Mouse (Mus musculus) layer of hippocampus, adult 8-10 months (tissue): Measurements from ENCODE around the gene Slc9a9. TPM values are rescaled to one million over a fixed set of nuclear protein-coding genes. Genes with fewer than 3 reads are reported as not detected.
A peak's percentile ranks its signal among the peaks of the same experiment; 100 is the strongest.

Source experiments
- DNase-seq, 2 experiments: peaks; one replicate each; pipeline ENCODE4 v3.0.0; 2022; ENCODE audit warnings: low spot score in 2 of 2
- total RNA-seq, 4 experiments: library from RNA; stranded (reverse); gene quantifications; 2 replicates each; pipeline ENCODE4 v1.2.4; 2022

Gene Slc9a9
- total RNA-seq, 4 experiments from 2014 or later: 15.3 to 22.8 (median 19.3) TPM

DNA sequence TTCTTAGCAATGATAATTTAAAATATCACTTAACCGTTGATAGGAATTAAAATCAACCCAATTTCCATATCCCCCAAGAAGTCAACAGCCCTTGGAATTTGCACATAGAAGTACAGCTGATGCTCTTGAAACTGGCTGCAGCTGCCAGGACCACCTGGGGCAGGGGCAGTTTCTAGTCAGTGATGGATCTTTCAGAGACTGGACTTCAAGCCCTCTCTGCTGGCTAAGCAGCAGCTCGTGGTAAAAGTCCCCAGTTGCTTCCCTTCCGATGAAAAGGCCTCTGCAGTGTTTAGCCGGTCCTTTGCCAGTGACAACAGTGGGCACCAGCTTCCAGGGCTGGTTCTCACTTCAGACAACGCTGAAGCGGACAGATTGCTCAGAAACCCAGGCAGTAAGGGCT, 62.4 kb downstream of the Slc9a9 start:
- no peak for DNase-seq

- DNase-seq: no peak
Observed at GRCm38 (mm10) chr9:94732599-94733287, 63.0 kb downstream of the Slc9a9 start.

DNA sequence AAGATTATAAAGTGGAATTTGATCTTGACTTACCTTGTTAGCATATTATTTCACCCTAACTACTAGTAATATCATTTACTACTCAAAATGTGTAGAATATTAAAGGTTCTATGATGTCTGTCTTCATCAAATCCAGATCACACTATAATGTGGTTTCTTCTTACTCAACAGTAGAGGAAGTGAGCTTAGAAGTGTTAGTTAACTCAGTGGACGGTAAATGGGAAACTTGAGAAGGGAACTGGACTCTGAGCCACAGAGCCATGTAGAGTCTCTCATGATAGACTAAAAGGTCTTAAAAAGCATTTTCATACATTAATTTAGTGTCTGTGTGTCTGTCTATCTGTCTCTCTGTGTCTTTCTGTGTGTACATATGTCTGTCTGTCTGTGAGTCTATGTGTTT, 64.6 kb downstream of the Slc9a9 start:
- no peak for DNase-seq

DNA sequence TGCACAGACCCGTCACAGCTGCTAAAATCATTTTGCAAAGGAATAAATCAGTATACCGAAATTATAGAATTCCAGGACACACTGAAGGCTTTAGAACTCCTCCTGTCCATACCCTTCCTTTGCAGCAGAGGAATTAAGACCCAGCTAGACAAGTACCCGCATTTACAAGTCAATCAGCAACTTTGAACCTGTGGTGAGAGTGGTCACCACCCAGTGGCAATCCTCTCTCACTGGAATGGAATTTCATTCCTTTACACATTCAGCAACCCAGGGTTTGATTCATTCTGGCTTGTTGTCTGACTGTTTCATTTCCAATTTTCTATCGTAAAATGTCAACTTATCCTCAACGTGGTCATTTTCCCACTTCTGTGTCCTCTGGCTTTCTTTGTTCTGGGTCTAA, 67.5 kb downstream of the Slc9a9 start:
- DNase-seq: no peak

DNA sequence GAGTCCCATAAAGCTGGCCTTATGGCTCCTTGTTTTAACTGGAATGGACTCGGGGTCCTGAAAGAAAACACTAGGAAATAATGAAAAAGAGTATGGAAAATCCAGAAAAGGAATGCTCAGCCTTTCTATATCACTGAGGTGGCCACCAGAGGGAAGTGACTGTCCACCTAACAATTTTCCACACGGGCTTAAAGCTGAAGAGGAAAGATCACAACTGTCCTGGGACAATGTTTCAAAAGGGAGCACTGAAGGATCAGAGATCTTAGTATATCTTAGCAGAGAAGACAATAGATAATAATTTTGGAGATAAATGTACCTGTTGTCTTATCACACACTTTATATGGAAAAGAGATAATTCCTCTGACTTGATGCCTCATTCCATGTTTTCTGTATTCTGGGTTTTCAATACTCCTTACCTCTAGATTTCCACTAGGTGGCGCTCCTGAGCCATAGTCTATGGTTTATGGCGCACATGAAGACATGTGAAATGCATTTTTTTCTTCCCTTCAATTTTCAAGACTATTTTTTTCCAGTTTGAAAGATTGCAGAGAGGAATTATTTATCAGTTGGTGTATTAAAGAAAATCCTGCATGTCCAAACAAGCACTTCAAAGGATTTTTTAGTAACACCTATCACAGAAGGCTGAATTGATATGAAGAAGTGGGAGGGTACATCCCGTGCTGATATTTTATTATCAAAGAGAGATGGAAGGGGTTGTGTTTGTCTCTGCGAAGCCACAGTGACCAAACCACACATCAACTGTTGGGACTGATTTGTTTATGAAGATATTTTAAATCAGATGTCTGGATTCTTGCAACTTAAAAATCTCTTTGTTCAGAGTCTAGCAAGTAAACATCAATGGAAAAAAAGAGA, 69.1 kb downstream of the Slc9a9 start:
- peak; percentile 44 to 69 for DNase-seq

- DNase-seq: no peak
Observed at GRCm38 (mm10) chr9:94740841-94741240, 71.1 kb downstream of the Slc9a9 start.

GRCm38 (mm10) chr9:94743291-94743690, 73.6 kb downstream of the Slc9a9 start:
- DNase-seq: peak in 1 of 2 experiments; percentile 46

- DNase-seq: no peak
Observed at GRCm38 (mm10) chr9:94748503-94748902, 78.8 kb downstream of the Slc9a9 start.

- no peak for DNase-seq
Observed at GRCm38 (mm10) chr9:94750187-94750586, 80.5 kb downstream of the Slc9a9 start.

DNA sequence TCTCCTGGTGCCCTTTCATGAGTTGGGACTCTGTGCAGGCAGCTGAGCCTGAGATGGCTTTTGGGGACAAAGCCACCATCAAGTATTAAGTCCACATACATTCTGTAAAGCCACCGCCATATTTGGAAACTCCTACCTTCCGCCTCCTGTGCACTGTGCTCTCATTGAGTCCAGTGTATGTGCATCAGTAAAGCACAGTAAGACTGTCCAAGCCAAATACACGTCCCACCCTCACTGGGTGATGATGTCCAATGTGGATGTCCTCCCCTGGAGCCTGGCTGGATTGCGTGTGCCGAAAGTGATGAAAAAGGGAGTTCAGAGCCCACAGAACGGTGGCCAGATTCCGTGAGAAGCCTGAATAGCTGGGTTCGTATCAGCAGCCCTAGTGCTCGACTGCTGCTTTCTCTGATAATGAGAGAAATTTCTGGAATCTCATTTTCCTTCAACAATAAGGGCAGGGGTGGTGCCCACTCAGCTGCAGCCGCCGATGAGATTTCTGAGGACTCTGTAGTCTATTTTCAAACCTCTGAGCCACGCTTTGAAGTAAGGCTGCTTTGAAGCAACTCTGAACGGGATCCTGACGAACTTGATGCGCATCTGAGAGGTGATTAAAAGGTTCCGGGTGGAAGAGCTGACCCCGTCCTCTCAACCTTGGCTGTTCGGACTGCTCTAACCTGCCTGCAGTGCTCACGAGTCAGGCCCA, 81.4 kb downstream of the Slc9a9 start:
- DNase-seq: no peak

DNA sequence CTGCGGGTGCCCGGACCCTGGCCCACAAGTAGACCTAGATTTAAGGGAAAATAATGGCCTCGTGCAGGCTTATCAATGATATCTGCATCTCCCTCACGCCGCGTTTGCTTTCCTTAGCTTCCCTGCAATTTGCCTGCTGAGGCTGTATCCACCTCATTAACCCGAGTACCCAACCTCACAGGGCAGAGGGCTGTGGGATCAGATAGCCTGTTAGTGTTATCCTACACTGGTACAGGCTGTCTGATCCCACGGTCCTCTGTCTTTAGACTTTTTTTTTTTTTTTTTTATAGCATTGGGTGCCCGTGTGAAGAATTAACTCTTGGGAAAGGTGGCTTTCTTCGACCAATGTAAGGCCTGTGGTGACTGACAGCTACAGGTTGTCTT, 81.9 kb downstream of the Slc9a9 start:
- no peak for DNase-seq

DNA sequence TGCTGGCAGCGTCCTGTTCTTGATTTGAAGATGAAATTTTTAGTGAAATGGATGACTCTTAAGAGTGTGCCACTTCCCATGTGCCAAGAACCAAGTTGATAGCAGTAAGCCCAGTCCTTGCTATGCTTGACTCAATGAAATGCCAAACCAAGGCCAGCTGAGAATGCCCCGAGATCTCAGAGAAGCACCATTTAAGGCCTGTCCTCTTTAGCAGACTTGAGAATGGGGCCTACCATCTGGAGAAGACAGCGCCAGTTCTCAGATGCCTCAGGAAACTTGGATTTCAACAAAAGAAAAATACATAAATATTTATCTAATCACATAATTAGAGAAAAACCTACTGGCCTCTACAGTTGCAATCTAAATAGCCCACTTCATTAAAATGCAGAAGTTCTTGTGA, 82.4 kb downstream of the Slc9a9 start:
- DNase-seq: no peak

DNA sequence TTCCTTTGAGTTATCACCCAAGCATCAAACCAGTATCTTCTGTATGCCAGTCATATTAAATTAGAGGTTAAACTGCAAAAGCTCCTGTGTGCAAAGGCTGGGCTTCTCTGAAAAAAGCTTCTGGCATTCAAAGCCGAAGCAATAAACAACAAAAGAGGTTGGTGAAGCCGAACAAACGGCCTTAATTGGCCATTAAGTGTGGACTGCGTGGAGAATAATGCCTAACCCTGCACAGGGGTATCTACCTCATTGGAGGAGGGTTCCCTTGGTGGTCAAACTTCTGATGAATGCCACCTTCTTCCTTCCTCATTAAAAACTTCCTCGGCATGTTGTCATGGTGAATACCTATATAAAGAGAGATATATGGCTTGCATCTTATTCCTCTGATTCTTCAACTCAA, 90.2 kb downstream of the Slc9a9 start:
- no peak for DNase-seq

- no peak for DNase-seq
Observed at GRCm38 (mm10) chr9:94768114-94768513, 98.4 kb downstream of the Slc9a9 start.

DNA sequence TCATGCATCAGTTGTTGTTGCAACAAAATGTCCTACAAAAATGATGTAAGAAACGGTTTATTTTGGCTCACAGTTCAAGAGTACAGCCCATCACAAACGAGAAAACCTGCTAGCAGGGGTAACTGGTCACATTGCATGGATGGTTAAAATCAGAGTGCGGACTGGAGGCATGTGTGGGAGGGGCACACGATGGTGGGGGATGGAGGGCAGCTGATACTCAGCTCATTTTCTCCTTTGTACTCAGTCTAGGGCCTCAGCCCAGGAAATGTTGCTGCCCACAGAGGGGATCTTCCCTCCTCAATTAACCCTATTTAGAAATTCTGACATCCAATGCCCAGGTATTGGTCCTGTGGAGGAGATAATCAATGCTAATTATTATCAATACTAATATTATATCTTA, 98.8 kb downstream of the Slc9a9 start:
- no peak for DNase-seq

GRCm38 (mm10) chr9:94773357-94773756, 103.6 kb downstream of the Slc9a9 start:
- DNase-seq: no peak

- no peak for DNase-seq
Observed at GRCm38 (mm10) chr9:94788261-94788660, 118.6 kb downstream of the Slc9a9 start.

GRCm38 (mm10) chr9:94790966-94791365, 121.3 kb downstream of the Slc9a9 start:
- DNase-seq: no peak

- DNase-seq: no peak
Observed at GRCm38 (mm10) chr9:94803073-94803472, 133.4 kb downstream of the Slc9a9 start.

DNA sequence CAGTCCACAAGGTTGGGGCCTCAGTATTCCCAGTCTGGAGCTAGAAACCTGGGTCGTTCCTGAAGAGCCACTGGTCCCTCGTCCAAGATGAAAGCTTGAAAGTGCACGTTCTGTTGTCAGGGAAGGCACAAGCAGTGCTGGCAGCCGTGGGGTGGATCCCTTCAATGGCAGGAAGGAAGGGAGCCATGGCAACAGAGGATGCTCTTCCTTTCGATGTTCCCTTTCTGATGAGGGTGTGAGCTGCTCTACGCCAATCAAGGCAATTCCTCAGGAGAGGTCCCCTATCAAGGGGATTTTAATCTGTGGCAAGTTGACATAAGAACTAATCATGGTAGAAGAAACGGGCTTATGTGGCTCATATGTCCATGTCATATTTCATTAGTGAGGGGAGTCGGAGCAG, 135.8 kb downstream of the Slc9a9 start:
- DNase-seq: no peak

DNA sequence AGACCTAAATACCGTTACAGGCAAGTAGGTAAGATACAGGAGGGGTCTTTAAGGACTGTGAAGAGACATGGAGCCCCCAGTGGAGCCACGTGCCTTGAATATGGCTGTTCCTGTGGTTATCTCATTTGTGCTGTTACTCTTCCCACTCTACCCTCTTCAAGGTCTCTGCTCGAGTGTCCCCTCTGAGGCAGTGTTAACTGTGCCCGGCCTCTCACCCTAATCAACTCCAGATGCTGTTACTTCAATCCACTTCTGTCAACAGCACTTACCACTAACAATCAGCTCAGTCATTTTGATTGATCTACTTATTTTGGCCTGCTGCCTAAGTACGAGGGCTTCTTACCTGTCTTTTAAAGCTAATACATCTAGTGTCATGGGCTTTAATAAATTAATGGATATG, 145.8 kb downstream of the Slc9a9 start:
- no peak for DNase-seq

DNA sequence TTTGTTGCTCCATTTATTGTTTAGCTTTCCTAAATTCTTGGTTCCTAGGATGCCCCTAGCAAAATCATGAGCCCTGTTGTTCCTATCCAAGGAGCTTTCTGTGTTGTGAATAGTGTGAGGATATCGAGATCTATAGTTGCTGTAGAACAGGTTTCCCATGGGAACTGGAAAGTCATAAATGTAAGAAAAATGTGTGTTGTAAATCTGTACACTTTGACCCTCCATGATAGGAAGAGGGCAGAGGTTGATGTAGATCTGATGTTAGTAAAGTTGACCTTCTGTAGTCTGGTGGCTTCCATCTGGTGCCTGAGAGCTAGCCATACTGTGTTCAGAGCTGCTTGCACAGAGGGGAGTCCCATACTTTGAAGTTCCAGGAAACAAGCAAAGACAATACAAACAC, 151.6 kb downstream of the Slc9a9 start:
- DNase-seq: no peak
